Mouse (Mus musculus) thymus, adult 2 months (tissue): ENCODE measurements around the gene Ctcf. TPM values are rescaled to one million over a fixed set of nuclear protein-coding genes. Genes with fewer than 3 reads are reported as not detected.

Experiments
- DNase-seq: peaks from one replicate; pipeline ENCODE4 v3.0.0; 2021
- H3K27ac ChIP-seq: fragments of 200-500 bp; 2 replicates; pipeline ENCODE4 v1.5.1; 2012; ENCODE audit warnings: low read length, control low read depth; ENCODE audit not compliant: control insufficient read depth, insufficient read depth
- H3K27me3 ChIP-seq: fragments of 200-500 bp; 2 replicates; pipeline ENCODE4 v1.6.1; 2012; ENCODE audit warnings: mild to moderate bottlenecking, low read length, moderate library complexity, mixed read lengths; ENCODE audit not compliant: control insufficient read depth, insufficient read depth
- H3K36me3 ChIP-seq: fragments of 200-500 bp; 2 replicates; pipeline ENCODE4 v1.6.1; 2012; ENCODE audit warnings: mild to moderate bottlenecking, low read length, moderate library complexity; ENCODE audit not compliant: control insufficient read depth, insufficient read depth
- H3K4me1 ChIP-seq: fragments of 200-500 bp; replicated peaks from 2 replicates; pipeline ENCODE4 v1.6.1; 2012; ENCODE audit warnings: low read length; ENCODE audit not compliant: control insufficient read depth, insufficient read depth
- H3K4me3 ChIP-seq: fragments of 200-500 bp; 2 replicates; pipeline ENCODE4 v1.5.1; 2012; ENCODE audit warnings: mild to moderate bottlenecking, low read length, control low read depth, moderate library complexity; ENCODE audit not compliant: control insufficient read depth, insufficient read depth
- CTCF ChIP-seq: fragments of 200-500 bp; IDR thresholded peaks from 2 replicates; pipeline ENCODE4 v1.5.1; 2012; ENCODE audit warnings: mild to moderate bottlenecking, control low read depth, low read length, moderate library complexity, borderline replicate concordance; ENCODE audit not compliant: control insufficient read depth, poor library complexity, insufficient read depth; ENCODE audit errors: extremely low read depth
- POLR2A ChIP-seq: fragments of 200-500 bp; IDR thresholded peaks from 2 replicates; pipeline ENCODE4 v1.6.1; 2012; ENCODE audit warnings: mild to moderate bottlenecking, low read length, control low read depth, moderate library complexity; ENCODE audit not compliant: control insufficient read depth, poor library complexity, insufficient read depth; ENCODE audit errors: extremely low read depth
- WGBS: fragments of 180-500 bp; shearing (Covaris S2); methylation state at CpG from one replicate; pipeline ENCODE4 v1.1.7; 2018; 5-methylcytosine and 5-hydroxymethylcytosine counted together
- polyA plus RNA-seq: library from polyadenylated mRNA; depleted of rRNA; stranded (reverse); fragments of >200 nt; gene quantifications from 2 replicates; pipeline ENCODE4 v1.2.3, GENCODE M21; 2012; rRNA removed

Gene Ctcf
- polyA plus RNA-seq, 1 experiment: 67.0 TPM

GRCm38 (mm10) chr8:105722861-105723260, 86.5 kb downstream of the Ctcf start:
- no peak overlapping the region for H3K4me3 ChIP-seq
- no peaks in the 10 kb centered on the region for H3K27me3 ChIP-seq
- DNase-seq: no peak
- no peaks in the 10 kb centered on the region for H3K36me3 ChIP-seq
- no peak overlapping the region for H3K27ac ChIP-seq
- 95% methylated on average over 9 of the region's 9 CpGs for WGBS
- no peak for TF ChIP-seq CTCF
- TF ChIP-seq POLR2A: no peak
- peaks cover 12% of the 10 kb centered on the region for H3K4me1 ChIP-seq

GRCm38 (mm10) chr8:105725726-105726125, 89.4 kb downstream of the Ctcf start:
- WGBS: 90% methylated on average over 5 of the region's 5 CpGs
- no peak for DNase-seq
- Histone ChIP-seq H3K27ac (no peak overlapping the region), H3K4me1 (peaks cover 15% of the 10 kb centered on the region), H3K36me3 (no peaks in the 10 kb centered on the region), H3K27me3 (no peaks in the 10 kb centered on the region), H3K4me3 (no peak overlapping the region)
- TF ChIP-seq POLR2A (no peak), CTCF (no peak)

- Histone ChIP-seq H3K27me3 (no peaks in the 10 kb centered on the region), H3K27ac (no peak overlapping the region), H3K4me3 (no peak overlapping the region), H3K4me1 (peaks cover 15% of the 10 kb centered on the region), H3K36me3 (no peaks in the 10 kb centered on the region)
- no peak for TF ChIP-seq POLR2A
- no peak for DNase-seq
- whole genome bisulfite sequencing: 69% methylated on average over 18 of the region's 18 CpGs
These were observed 91.2 kb downstream of the Ctcf start for GRCm38 (mm10) chr8:105727397-105728124.

- peaks cover 9% of the 10 kb centered on the region for H3K4me1 ChIP-seq
- TF ChIP-seq CTCF (no peak), POLR2A (no peak)
- WGBS: 94% methylated on average over 5 of the region's 5 CpGs
These were observed 95.8 kb downstream of the Ctcf start for GRCm38 (mm10) chr8:105732186-105732585.

More at GRCm38 (mm10) chr8:105732186-105732585, 95.8 kb downstream of the Ctcf start:
- Histone ChIP-seq H3K27me3 (no peaks in the 10 kb centered on the region), H3K4me3 (no peak overlapping the region), H3K36me3 (no peaks in the 10 kb centered on the region), H3K27ac (no peak overlapping the region)
- no peak for DNase-seq

Other genes starting within 250 kb of the Ctcf start
- gene Kctd19, start 223.1 kb upstream of the Ctcf start, polyA plus RNA-seq: 0.07 TPM in 1 of 2 replicates, not detected in the other
- gene Lrrc36, start 223.0 kb upstream of the Ctcf start, polyA plus RNA-seq: 0.24 and 0.34 TPM in 2 replicates
- 14.6 and 27.8 TPM in 2 replicates for gene Tppp3, start 165.0 kb upstream of the Ctcf start, polyA plus RNA-seq
- 22.3 and 23.5 TPM in 2 replicates for gene Zdhhc1, start 139.7 kb upstream of the Ctcf start, polyA plus RNA-seq
- 0.46 and 0.90 TPM in 2 replicates for gene Hsd11b2, start 117.8 kb upstream of the Ctcf start, polyA plus RNA-seq
- gene Atp6v0d1, start 70.5 kb upstream of the Ctcf start, polyA plus RNA-seq: 112 and 119 TPM in 2 replicates
- 125 and 128 TPM in 2 replicates for gene Ripor1, start 31.3 kb upstream of the Ctcf start, polyA plus RNA-seq
- 0.52 and 1.00 TPM in 2 replicates for gene Agrp, start 825 bp downstream of the Ctcf start, polyA plus RNA-seq
- gene Carmil2, start 49.7 kb downstream of the Ctcf start, polyA plus RNA-seq: 408 and 419 TPM in 2 replicates
- 118 and 122 TPM in 2 replicates for gene Acd, start 64.5 kb downstream of the Ctcf start, polyA plus RNA-seq
- 29.7 and 30.7 TPM in 2 replicates for gene Pard6a, start 64.6 kb downstream of the Ctcf start, polyA plus RNA-seq
- not detected in 2 replicates for gene 4933405L10Rik, start 71.1 kb downstream of the Ctcf start, polyA plus RNA-seq
- gene Enkd1, start 71.6 kb downstream of the Ctcf start, polyA plus RNA-seq: 46.7 and 53.9 TPM in 2 replicates
- 7.3 and 8.5 TPM in 2 replicates for gene Gfod2, start 122.1 kb downstream of the Ctcf start, polyA plus RNA-seq
- 47.1 and 53.0 TPM in 2 replicates for gene Ranbp10, start 190.8 kb downstream of the Ctcf start, polyA plus RNA-seq
- 0.05 TPM in 2 replicates for gene Tsnaxip1, start 191.2 kb downstream of the Ctcf start, polyA plus RNA-seq
- 53.2 TPM in 2 replicates for gene Cenpt, start 216.7 kb downstream of the Ctcf start, polyA plus RNA-seq
- gene Thap11, start 218.6 kb downstream of the Ctcf start, polyA plus RNA-seq: 75.3 and 84.9 TPM in 2 replicates
- gene Nutf2, start 224.0 kb downstream of the Ctcf start, polyA plus RNA-seq: 52.4 and 54.4 TPM in 2 replicates
- 193 and 207 TPM in 2 replicates for gene Edc4, start 244.3 kb downstream of the Ctcf start, polyA plus RNA-seq